Mouse (Mus musculus) erythroblast, adult 5-6 weeks (primary cell): ENCODE measurements around the gene Ncbp3. TPM values are rescaled to one million over a fixed set of nuclear protein-coding genes. Genes with fewer than 3 reads are reported as not detected.

Experiments used
- ATAC-seq: replicated peaks from 2 replicates; pipeline ENCODE4 v1.8.0; 2016; ENCODE audit warnings: moderate number of reproducible peaks, mild to moderate bottlenecking, moderate TSS enrichment, inconsistent platforms; ENCODE audit not compliant: poor library complexity, low FRiP score, severe bottlenecking
- total RNA-seq, 2 experiments: library from RNA; stranded (forward) in 1 of 2; stranded (reverse) in 1 of 2; fragments of 150-400 nt in 1 of 2; fragments of 200-764, 138-1000 nt in 1 of 2; gene quantifications; 2 replicates each; pipeline versions ENCODE4 v1.2.3 to v1.2.4; 2015 to 2017; ENCODE audit warnings: low replicate concordance in 2 of 2

The Ncbp3 gene
- total RNA-seq (2015; ENCODE audit: low replicate concordance) (3.7 and 5.0 TPM in 2 replicates), total RNA-seq (2017; ENCODE audit: low replicate concordance) (7.3 and 11.2 TPM in 2 replicates)

DNA sequence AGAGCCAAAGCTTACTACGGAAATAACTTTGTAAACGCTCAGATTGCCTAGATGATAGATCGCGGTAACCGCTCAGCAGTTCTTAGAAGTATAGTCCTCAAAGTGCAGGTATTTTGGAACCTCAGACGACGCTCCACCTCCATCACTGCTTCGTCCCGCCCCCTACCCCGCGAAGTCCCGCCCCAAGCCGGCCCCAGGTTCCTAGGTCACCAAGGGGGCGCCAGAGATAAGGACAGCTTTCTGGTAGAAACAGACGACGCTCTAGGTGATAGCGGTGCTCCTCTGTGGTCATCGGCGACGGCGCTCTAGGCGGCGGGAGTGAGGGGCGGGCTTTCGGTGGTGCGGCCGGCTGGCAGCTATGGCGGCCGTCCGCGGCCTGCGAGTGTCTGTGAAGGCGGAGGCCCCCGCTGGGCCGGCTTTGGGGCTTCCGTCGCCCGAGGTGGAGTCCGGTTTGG is at the start of gene Ncbp3:
TSS of gene Ncbp3 (plus strand) at position 242 of the 455 bp plus-strand sequence.
- ATAC-seq, result peak; percentile 94

DNA sequence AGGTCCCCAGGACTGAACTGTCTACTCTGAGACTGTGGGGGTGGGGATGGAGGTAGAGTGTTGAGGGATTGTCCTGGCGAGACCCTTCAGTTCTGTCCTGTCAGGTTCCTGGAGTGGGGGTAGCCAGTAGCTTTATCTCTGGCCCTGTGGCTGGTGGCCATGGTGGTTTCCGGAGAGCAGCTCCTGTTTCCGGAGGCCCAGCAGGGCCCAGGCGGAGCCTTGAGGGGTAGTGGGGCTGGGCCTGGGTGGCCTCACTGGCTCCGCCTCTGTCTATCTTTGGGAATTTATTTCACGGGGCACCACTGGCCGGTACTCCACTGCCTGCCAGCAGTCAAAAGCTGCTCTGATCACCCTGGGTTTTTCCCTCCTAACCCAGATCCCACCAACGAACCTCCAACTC is 48.8 kb upstream of the Ncbp3 start, which contains the start of gene P2rx1:
TSS of gene P2rx1 (plus strand) at position 333 of the 400 bp plus-strand sequence.
- ATAC-seq, result no peak

DNA sequence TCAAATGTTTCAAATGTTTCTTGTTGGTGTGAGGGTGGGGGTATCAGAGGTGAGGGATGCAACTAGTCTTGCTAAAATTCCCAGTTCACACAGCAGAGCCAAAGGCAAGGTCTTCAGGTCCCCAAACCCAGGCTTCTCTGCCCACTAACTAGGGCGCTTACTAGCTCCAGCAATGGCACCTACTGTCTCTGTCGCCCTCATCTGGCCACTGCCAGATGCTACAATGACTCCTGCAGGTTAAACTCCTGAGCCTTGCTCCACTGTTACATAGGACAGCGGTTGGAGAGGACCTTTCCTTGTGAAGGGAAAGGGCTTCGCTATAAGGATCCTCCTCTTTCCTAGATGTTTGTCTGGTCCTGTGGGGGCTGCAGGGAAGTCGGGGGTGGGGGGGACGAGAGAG is 46.6 kb upstream of the Ncbp3 start:
- ATAC-seq, result no peak

DNA sequence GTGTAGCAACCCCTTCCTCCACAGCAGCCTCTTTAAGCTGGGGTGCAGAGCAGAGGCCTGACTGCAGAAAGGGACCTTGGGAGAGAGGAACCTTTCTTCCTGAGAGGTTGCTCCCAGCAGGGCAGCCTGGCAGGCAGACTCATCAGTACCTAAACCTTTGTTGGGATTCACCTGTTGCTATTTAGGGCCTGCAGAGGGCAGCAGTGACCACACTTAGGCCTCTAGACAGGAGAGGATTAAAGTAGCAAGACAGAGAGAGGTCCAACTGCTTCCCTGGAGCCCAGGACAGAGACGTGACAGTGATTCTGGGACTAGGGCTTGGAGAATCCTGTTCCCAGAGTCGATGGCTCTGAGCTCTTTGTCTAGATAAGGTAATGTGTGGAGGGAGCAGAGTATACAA is 41.2 kb upstream of the Ncbp3 start:
- no peak for ATAC-seq

DNA sequence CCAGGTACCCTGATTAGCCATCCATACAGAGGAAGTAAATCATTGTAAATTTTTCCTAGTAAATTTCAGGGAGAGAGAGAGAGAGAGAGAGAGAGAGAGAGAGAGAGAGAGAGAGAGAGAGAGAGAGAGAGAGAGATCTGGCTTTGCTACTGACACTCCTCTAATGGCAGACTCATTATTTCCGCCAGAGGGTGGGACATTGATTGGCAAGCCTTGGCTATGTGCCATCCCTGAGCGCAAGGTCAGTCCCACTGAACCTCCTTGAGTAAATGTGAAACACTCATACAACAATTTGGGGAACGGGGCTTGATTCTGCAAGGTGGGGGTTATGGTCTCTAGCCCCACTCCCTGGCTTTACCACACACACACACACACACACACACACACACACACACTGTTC is 40.5 kb upstream of the Ncbp3 start:
- ATAC-seq, result no peak

DNA sequence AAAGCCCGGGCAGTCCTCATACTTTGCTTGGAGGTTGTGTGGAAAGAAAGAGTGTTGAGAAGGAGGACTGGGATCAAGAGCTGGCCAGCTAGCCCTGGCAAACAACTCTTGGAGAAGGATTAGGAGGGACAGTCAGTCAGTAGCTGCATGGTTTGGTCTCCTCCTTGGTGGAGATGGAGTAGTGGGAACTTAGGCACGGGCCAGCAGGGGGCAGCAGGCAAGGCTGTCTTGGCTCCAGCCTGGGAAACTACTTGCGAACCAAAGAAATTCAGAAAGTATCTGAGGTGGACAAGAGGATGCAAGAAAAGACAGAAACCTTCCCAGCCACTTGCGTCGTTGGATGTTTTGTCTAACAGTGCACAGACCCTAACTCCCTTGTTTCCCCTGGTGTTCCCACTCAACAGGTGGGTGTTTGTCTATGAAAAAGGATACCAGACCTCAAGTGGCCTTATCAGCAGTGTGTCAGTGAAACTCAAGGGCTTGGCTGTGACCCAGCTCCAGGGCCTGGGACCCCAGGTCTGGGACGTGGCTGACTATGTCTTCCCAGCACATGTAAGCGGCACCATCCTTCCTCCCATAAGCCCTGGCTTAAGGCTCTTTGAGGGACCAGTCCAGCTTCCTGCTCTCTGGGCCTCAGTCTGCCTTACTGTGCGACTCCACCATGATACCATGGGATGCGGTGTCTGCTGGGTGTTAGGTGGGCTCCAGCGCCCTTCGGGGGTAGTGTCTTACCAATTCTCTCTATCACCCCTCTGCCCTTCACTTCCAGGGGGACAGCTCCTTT is 39.7 kb upstream of the Ncbp3 start:
- 0 out of 2 replicates have a peak, but pooled peaks have one; percentile 21 for ATAC-seq

DNA sequence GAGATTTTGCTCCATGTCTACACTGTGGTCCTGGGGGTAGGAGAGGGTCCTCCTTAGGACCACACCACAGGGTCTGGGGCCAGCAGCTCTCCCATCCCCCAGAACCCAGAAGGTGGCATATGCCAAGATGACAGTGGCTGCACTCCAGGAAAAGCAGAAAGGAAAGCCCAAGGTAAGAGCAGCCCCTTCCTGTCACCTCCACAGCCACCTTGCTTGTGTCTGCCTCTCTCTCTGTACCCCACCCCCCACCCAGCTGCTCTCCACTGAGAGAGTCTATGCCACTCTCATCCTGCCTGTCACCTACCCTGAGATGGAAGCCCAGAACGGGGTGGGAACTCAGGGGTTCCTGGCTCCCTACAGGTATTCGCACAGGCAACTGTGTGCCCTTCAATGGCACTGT is 38.8 kb upstream of the Ncbp3 start:
- no peak for ATAC-seq

DNA sequence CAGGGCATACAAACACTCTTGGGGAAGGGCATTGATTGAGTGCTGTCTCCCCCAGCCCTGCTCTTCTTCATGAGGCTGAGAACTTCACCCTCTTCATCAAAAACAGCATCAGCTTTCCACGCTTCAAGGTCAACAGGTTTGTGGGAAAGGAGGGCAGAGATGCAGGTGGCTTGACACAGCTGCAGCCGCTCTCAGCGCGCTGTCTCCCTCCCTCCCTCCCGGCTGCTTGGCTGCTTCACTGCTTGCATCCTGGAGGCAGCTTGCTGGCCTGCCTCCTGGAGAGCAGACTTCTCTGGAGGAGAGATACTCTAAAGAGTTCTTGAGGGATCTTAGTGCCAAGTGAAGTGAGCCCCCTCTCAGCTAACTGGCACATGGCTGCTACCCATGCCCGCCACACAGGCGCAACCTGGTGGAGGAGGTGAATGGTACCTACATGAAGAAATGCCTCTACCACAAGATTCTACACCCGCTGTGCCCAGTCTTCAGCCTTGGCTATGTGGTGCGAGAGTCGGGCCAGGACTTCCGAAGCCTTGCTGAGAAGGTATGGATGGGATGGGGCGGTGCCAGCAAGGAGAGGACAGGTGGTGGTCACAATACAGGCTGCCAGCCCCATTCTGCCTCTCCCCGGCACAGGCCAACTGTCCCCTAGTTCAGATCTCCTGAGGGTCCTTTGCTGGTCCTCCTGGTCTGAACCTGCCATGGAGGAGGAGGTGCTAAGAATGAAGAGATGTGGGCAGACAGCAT is 37.9 kb upstream of the Ncbp3 start:
- no peak for ATAC-seq

DNA sequence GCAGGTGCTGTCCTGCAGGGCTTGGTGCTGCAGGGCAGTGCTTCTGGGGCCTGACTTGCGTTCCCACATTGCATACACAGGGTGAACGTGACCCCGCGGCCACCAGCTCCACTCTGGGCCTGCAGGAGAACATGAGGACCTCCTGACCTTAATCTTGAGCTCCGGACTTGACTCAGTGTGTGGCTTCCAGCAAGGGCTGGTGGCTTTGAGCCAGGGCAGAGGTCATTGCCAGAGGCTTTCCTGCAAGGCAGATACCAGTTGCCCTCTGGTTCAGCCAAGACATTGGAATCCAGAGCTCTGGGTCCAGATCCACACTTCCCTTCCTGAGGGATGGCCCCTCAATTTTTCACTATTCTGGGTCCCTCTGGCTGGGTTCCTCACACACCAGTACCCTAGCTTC is 33.6 kb upstream of the Ncbp3 start:
- ATAC-seq, result no peak

DNA sequence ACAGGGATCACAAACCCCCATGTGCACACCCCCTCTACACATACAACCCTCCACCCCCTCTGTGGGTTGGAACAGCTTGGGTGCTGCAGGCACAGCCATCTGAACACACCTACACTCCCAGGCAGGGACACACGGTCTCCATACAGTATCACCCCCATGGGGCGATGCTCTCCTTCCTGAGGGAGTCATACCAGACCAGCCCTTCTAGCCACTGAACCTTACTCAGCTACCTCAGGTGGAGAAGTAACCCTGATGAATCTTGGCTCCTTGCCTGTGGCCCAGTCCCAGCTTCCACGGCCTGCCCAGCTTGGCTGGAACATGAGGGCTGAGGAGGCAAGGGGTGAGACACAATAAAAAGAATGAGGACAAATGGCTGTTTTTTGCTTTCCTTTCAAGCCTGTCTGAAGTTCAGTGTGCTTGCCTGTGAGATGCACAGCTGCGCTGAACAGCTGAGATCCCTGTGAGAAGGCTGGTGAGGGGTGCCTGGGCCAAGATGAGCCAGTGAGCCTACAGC is 32.7 kb upstream of the Ncbp3 start:
- no peak for ATAC-seq

DNA sequence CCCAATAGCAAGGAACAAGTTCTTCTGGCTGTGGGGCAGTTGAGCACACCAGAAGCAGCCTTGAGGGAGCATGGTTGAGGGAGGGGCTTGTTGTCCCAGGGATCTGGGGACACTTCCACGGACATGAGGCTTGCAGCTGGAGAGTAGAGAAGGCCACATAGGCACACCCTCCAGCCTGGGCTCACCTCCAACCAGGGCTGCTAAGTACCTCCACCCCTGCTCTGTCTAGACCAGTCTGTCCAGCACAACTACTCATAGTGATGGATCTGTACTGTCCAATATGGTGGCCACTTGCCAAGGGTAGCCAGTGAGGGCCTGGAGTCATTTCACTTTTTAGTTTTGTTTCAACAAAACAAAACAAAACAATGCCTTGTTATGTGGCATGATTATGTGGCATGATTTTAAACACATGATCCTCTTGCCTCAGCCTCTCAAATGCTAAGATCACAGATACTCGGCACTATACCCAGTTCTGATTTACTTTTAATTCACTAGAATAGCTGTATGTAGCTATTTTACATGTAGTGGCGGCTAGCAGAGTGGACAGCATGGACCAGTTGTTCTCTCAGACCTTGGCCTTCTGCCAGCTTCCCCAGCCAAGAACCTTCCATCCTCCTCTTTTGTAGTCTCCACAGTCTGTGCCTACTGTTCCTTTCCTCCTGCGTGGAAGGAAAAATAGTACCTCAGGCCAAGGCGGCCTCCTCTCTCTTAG is 32.0 kb upstream of the Ncbp3 start:
- no peak for ATAC-seq

DNA sequence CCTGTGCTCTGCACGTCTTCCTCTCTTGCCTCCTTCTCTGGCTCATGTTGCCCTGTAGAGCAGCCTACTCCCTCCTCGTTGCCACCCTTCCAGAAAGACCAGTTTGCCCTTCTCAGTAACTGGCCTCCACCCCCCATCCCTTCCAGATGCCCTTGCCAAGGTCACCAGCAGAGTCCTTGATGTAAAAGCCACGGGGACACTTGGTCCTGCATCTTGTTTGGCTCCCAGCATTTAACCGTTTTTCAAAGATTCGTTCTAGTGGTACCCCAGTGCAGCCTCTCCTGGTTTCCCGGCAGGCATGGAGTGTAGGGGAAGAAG is 31.5 kb upstream of the Ncbp3 start:
- no peak for ATAC-seq

DNA sequence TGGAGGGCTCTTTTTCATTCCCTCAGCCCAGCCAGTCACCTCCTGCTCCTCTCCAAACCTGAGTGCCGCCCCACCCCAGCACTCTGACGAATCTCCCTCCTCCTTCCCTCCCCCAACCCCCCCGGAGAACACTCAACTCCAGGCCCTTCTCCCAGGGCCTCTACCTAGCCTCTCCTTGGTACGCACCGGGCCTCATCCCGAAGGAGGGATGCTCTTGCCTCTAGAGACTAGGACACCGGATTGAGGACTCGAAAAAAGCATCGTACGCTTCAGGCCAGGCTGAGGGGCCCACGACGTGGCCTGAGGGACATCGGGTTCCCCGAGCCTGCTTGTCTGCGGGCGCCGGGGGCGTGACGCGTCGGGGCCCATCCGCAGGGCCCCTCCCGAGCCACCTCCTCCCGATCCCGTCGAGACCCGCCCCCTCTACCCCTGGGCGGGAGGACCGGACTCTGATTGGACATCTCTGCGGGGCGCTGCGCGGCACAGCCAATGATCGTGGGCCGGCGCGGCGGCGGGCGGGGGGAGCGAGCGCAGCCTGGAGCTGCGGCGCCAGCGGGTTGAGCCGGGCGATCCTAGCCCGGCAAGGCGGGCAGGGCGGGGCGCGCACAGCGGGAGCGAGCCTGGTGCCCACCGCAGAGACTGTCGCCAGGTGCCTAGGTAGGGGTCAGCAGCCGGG is 29.0 kb upstream of the Ncbp3 start, which contains the start of gene Camkk1:
TSS of gene Camkk1 (plus strand) at position 538 of the 676 bp plus-strand sequence.
- no peak; the same call in 1 of the 2 replicates for ATAC-seq

DNA sequence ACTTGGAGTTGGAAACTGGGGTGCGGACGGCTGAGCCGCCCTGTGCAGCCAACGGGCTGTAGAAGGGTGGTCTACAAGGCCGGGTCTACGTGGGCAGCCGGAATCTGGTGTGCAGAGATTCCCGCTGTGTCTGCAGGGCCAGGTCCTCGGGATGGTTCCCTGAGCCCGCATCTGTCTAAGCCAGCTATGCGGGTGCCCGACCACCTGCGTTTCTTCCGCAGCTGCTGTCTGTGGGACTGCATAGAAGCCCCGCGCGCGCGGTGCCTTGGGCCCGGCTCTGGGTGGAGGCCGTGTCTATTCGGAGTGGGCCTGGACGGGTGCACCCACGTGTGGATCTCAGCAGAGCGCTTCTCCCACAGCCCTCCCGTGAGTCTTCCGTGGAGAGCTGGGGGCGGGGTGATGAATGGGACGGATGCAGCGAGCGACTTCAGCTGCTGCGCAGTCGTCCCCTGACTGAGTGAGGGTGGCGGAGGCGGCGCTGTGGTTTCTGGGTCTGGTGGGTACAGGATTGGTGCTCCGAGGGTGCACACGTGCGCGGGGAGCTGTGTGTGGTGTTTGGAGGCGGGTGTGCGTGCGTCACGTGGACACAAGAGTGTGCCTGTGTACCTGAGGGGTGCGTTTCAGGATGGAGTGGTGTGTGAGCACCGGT is 28.3 kb upstream of the Ncbp3 start:
- ATAC-seq, result no peak

DNA sequence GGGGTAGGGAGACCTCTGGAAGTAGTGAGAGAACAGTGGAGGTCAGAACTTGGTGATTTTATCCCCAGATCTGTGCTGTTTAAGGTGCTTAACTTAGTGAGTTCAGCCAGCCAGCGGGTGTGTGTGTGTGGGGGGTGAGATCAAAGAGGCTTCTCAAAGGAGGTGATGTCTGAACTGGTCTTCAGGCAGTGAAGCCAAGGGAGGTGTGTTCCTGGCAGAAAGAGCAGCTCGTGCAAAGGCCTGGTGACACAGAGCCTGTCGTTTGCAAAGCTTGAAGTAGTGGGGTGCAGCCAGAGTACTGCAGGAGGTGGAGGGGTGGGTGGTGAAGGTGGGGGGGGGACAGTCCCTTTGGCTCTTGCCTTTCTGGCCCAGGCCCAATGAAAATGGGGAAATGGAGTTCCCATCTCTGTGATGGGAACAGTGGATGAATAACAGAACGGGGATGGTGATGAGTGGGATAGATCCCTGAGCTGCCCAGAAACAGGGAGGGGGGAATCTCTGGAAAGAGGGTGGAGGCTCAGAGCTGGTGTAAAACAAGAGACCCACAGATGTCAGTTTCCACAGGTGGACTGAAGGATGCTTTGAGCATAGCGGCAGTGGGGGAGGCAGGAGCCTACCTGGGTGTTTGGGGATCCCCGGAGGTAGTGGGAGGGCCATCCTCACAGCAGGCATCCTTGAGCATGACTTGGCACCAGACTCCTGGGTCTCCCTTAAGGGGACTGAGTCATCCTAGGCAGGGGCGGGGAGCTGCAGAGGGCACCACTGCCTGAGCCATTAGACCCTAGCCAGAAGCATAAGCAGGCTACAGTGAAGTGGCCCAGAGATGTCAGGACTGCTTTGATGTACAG is 26.4 kb upstream of the Ncbp3 start:
- ATAC-seq, result no peak

DNA sequence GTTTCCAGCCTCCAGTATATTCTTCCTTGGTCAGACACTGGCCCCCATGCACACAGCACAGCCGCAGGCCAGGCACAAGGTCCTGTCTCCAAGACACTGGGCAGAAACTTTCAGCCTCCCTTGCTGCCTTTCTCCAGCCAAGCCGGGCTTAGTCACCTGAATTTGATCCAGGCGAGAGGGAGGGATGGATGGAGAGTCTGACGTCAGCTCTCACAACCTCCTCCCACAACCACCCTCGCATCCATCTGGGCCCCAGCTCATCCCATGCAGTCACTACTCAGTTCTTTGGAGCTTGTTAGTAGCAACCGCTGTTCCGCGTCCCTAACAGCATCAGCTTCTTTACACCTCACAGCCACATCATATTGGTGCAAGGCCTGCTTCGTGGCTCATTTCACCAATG is 24.5 kb upstream of the Ncbp3 start:
- ATAC-seq, result no peak

DNA sequence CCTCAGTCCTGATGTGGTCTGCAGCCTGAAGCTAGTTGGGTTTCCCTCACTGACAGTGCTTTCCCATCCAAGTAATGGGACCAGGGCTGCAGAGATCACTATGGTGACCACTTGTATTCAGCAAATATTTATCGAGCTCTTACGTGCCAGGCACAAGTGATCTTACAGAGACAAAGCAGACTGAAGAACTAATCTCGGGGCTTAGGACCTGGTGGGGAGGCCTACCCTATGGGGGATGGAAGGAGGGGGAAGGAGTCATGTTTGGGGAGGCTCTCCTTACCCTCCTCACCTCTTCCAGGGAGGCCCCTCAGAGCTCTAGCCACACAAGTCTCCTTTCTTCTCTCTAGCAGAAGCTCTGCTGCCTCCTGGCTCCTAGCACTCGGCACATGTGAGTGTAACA is 23.8 kb upstream of the Ncbp3 start:
- no peak for ATAC-seq

DNA sequence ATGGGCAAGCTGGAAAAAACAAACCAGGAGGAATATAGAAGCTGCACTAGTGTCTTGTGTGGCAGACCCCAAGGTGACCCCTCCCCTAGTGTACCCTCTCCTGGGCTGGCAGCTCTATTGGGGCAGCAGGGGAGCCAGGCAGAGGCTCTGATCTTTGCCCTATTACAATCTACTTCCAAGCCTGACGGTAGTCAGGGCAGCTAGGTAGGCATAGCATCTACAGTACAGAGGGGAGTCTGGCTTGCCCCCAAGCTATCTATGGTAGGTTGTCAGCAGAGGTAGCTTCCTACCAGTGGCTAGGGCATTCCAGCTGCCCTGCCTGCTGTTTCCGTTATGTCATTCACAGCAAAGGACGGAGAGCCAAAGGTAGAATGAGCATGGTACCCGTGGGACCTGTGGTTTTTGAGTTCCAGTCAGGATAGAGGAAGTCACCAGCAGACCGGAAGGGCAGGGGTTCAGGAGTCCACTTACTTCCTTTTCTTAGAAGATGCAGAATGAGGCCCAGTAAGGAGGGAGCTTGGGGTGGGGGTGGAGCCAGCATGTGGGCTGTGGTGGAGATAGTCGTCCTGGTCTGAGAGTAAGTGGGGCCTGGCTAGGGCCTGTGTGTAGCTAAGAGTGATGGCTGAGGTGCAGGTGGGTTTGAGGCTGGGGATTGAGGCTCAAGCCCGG is 23.2 kb upstream of the Ncbp3 start:
- no peak for ATAC-seq
